Mouse (Mus musculus) forebrain, embryonic 14.5 days (tissue): ENCODE data around the gene Dbr1. TPM values are rescaled to one million over a fixed set of nuclear protein-coding genes. Genes with fewer than 3 reads are reported as not detected.
A peak's percentile ranks its signal among the peaks of the same experiment; 100 is the strongest.

Source experiments
- ATAC-seq: fragments of 200-750 bp; cut with Nextera tagmentation; 2 replicates; pipeline ENCODE4 v1.8.0; 2017; ENCODE audit warnings: mild to moderate bottlenecking, moderate library complexity
- DNase-seq: peaks from one replicate; pipeline ENCODE4 v3.0.0-alpha.2; 2015; ENCODE audit warnings: low spot score
- H3K27ac ChIP-seq: fragments of 300-500 bp; sonication (generic); 2 replicates; pipeline ENCODE4 v1.5.1; 2014; ENCODE audit warnings: low read depth, mild to moderate bottlenecking, control low read depth, low read length, moderate library complexity
- H3K27me3 ChIP-seq: fragments of 300-500 bp; sonication (generic); replicated peaks from 2 replicates; pipeline ENCODE4 v1.6.1; 2014; ENCODE audit warnings: low read length, control low read depth, mixed read lengths; ENCODE audit not compliant: control insufficient read depth, insufficient read depth
- H3K36me3 ChIP-seq: fragments of 300-500 bp; sonication (generic); 2 replicates; pipeline ENCODE4 v1.6.1; 2014; ENCODE audit warnings: low read length, control low read depth; ENCODE audit not compliant: control insufficient read depth, insufficient read depth
- H3K4me1 ChIP-seq: fragments of 300-500 bp; sonication (generic); 2 replicates; pipeline ENCODE4 v1.6.1; 2014; ENCODE audit warnings: antibody characterized with exemption, low read length, control low read depth; ENCODE audit not compliant: control insufficient read depth, insufficient read depth
- H3K4me2 ChIP-seq: fragments of 300-500 bp; sonication (generic); 2 replicates; pipeline ENCODE4 v1.6.1; 2014; ENCODE audit warnings: mild to moderate bottlenecking, control low read depth, low read length
- H3K4me3 ChIP-seq: fragments of 300-500 bp; sonication (generic); 2 replicates; pipeline ENCODE4 v1.5.1; 2014; ENCODE audit warnings: low read depth, low read length, control low read depth
- H3K9ac ChIP-seq: fragments of 300-500 bp; sonication (generic); 2 replicates; pipeline ENCODE4 v1.6.1; 2014; ENCODE audit warnings: mild to moderate bottlenecking, low read length, control low read depth, moderate library complexity
- H3K9me3 ChIP-seq: fragments of 300-500 bp; sonication (generic); replicated peaks from 2 replicates; pipeline ENCODE4 v1.6.1; 2016; ENCODE audit warnings: low read length, control low read depth, mixed read lengths; ENCODE audit not compliant: control insufficient read depth
- WGBS: fragments of 180-500 bp; shearing (Covaris S2); extraction: QIAGEN DNeasy Blood & Tissue Kit; methylation state at CpG from one replicate; pipeline ENCODE4 v1.1.7; 2014; 5-methylcytosine and 5-hydroxymethylcytosine counted together
- polyA plus RNA-seq: library from polyadenylated mRNA; unstranded; fragments of >200 nt; fragmentation: Nextera tagmentation; extraction: Ambion mirVana; gene quantifications from 2 replicates; pipeline ENCODE4 v1.2.1, GENCODE M21; 2014

Dbr1 gene
- polyA plus RNA-seq, 1 experiment from 2014 or later = 22.0 TPM

GRCm38 (mm10) chr9:99624117-99624516, 48.5 kb downstream of the Dbr1 start:
- Histone ChIP-seq H3K9me3 (no peaks in the 10 kb centered on the region), H3K4me3 (no peak overlapping the region), H3K36me3 (no peaks in the 10 kb centered on the region), H3K9ac (no peak overlapping the region), H3K27ac (no peak overlapping the region), H3K4me2 (no peak overlapping the region), H3K27me3 (no peaks in the 10 kb centered on the region), H3K4me1 (peaks cover 5% of the 10 kb centered on the region; the same call in 1 of the 2 replicates)
- ATAC-seq (no peak), DNase-seq (no peak)
- WGBS = 83% methylated on average over 6 of the region's 6 CpGs

DNA sequence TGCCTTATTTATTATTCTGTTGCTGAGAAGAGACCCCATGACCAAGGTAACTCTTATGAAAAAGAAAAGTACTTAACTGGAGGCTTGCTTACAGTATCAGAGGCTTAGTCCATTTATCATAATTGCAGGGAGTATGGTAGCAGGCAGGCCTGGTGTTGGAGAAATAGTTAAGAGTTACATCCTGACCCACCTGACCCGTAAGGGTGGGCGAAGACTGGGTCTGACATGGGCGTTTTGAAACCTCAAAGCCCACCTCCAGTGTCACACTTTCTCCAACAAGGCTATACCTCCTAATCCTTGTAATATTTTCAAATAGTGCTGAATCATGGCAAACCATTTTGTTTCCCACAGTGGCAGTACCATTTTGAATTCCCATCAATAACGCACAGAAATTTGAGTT, 53.0 kb downstream of the Dbr1 start:
- no peak for DNase-seq
- H3K4me1 ChIP-seq = peaks cover 29% of the 10 kb centered on the region
- 56% methylated on average over 4 of the region's 4 CpGs for WGBS
- no peaks in the 10 kb centered on the region for H3K36me3 ChIP-seq
- 0 out of 2 replicates have a peak overlapping the region, but pooled peaks have one; percentile 59 for H3K4me3 ChIP-seq
- H3K4me2 ChIP-seq = peak overlapping the region; percentile 63
- peak overlapping the region; percentile 72; the same call in 1 of the 2 replicates for H3K9ac ChIP-seq
- peak overlapping the region; percentile 81; the same call in 1 of the 2 replicates for H3K27ac ChIP-seq
- H3K27me3 ChIP-seq = no peaks in the 10 kb centered on the region
- H3K9me3 ChIP-seq = no peaks in the 10 kb centered on the region
- no peak for ATAC-seq

- peak within 1 kb of the TSS; percentile 59 for H3K4me3 ChIP-seq
- H3K36me3 ChIP-seq = no peaks in the 10 kb centered on the region
- ATAC-seq (peak; percentile 95), DNase-seq (peak; percentile 87)
- WGBS = under 1% methylated on average over 44 of the region's 44 CpGs
- peak within 1 kb of the TSS; percentile 81 for H3K27ac ChIP-seq
- H3K27me3 ChIP-seq = no peaks in the 10 kb centered on the region
- no peaks in the 10 kb centered on the region for H3K9me3 ChIP-seq
- peak within 1 kb of the TSS; percentile 63 for H3K4me2 ChIP-seq
- H3K4me1 ChIP-seq = peaks cover 29% of the 10 kb centered on the region
- peak within 1 kb of the TSS; percentile 72 for H3K9ac ChIP-seq
Observed at GRCm38 (mm10) chr9:99629281-99630011, 53.8 kb downstream of the Dbr1 start, which contains the start of gene Dzip1l. Gene Dzip1l, plus strand, starts transcription at chr9:99629496.

GRCm38 (mm10) chr9:99630071-99630470, 54.5 kb downstream of the Dbr1 start:
- Histone ChIP-seq H3K4me3 (peak overlapping the region; percentile 59), H3K27ac (peak overlapping the region; percentile 81; the same call in 1 of the 2 replicates), H3K4me2 (peak overlapping the region; percentile 63), H3K9ac (peak overlapping the region; percentile 72), H3K9me3 (no peaks in the 10 kb centered on the region), H3K27me3 (no peaks in the 10 kb centered on the region), H3K4me1 (peaks cover 29% of the 10 kb centered on the region), H3K36me3 (no peaks in the 10 kb centered on the region)
- DNase-seq (no peak), ATAC-seq (peak; percentile 19)
- WGBS = under 1% methylated on average over 11 of the region's 11 CpGs

DNA sequence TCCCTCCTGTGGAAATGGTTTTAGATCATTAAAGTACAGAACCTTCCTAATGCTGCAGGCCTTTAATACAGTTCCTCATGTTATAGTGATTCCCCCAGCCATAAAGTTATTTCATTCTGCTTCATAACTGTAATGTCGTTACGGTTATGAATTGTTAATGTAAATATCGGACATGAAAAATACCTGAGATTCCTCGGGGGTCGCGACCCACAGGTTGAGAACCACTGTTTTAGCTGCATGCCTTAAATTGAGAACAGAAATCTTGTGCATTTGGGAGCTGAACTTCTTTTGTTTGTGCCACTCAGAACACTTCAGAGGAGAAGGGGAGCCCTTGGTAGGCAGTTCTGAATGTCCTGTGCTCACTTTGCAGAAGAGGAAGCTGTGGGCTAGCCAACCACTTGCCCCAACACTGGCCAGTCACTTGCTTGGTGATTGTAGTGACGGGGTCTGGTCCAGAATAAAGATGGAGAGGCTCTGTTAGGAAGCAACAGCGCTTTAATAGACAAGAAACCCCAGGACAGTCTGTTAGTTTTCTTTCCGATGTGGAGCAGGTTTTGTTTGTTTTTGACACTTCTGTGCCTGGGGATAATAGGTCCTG, 55.0 kb downstream of the Dbr1 start:
- Histone ChIP-seq H3K4me1 (peaks cover 29% of the 10 kb centered on the region), H3K27ac (peak overlapping the region; percentile 81; the same call in 1 of the 2 replicates), H3K4me3 (peak overlapping the region; percentile 59), H3K36me3 (peaks cover 2% of the 10 kb centered on the region; the same call in 1 of the 2 replicates), H3K9me3 (no peaks in the 10 kb centered on the region), H3K4me2 (peak overlapping the region; percentile 63), H3K27me3 (no peaks in the 10 kb centered on the region), H3K9ac (peak overlapping the region; percentile 72)
- 51% methylated on average over 9 of the region's 9 CpGs for WGBS
- DNase-seq (no peak), ATAC-seq (no peak)

GRCm38 (mm10) chr9:99631781-99632180, 56.2 kb downstream of the Dbr1 start:
- Histone ChIP-seq H3K36me3 (peaks cover 8% of the 10 kb centered on the region; the same call in 1 of the 2 replicates), H3K4me3 (no peak overlapping the region), H3K27ac (no peak overlapping the region), H3K9ac (no peak overlapping the region), H3K4me2 (0 out of 2 replicates have a peak overlapping the region, but pooled peaks have one; percentile 5), H3K4me1 (peaks cover 29% of the 10 kb centered on the region), H3K27me3 (no peaks in the 10 kb centered on the region), H3K9me3 (no peaks in the 10 kb centered on the region)
- DNase-seq (peak; percentile 77), ATAC-seq (no peak)
- WGBS = 4% methylated on average over 2 of the region's 2 CpGs

DNA sequence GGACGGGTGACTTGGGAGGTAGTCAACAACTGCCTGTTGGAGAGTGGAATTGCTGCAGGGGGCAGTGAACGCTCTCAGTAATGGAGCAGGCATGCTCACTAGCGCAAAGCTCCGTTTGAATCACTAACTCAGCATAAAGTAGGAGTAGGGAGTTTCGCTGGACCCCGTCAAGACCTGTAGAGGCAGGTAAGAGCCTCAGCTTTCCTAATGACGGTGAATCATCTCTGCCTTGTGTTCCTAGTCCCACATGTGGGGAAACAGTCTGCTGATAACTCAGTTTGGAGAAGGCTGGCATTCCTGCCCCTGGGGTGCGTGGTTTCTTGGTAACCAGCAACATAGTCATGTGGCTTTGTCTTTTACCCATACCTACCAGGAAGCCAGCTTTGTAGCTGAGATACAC, 56.7 kb downstream of the Dbr1 start:
- no peak overlapping the region for H3K27ac ChIP-seq
- peak; percentile 8 for DNase-seq
- H3K4me2 ChIP-seq = no peak overlapping the region
- no peaks in the 10 kb centered on the region for H3K27me3 ChIP-seq
- no peaks in the 10 kb centered on the region for H3K9me3 ChIP-seq
- no peak overlapping the region for H3K4me3 ChIP-seq
- no peak overlapping the region for H3K9ac ChIP-seq
- WGBS = 48% methylated on average over 8 of the region's 8 CpGs
- H3K4me1 ChIP-seq = peaks cover 29% of the 10 kb centered on the region
- peaks cover 9% of the 10 kb centered on the region for H3K36me3 ChIP-seq
- no peak for ATAC-seq
